Comparison of ENCODE assay signal across 26 mouse cellular contexts in genomic region chr19:30990390-30990789, GRCm38 (mm10).
A peak's percentile ranks its signal among the peaks of the same experiment; 100 is the strongest.
DNase-seq lines count a peak whose midpoint lies in the region; ATAC-seq and TF ChIP-seq lines count a peak whose summit lies in the region.
"Had no signal": no experiment of that assay in that cellular context is flagged by ENCODE, and none has a peak within 500 bp of the region (broad histone marks: within the 10 kb centered on the region; RNA-seq: fewer than 3 reads in every experiment).

No protein-coding gene starts in this region.

- no peak overlapping the region for H3K4me2 ChIP-seq in hindbrain, embryonic 16.5 days (ENCODE audit: low read length)
- no peak overlapping the region for H3K4me2 ChIP-seq in hindbrain, embryonic 11.5 days (replicated peaks; ENCODE audit: low read depth, low read length)
- no peak overlapping the region for H3K4me2 ChIP-seq in lung, embryonic 14.5 days
- H3K4me2 ChIP-seq: embryonic facial prominence, embryonic 15.5 days; forebrain, embryonic 12.5 days; heart, embryonic 15.5 days; hindbrain, embryonic 15.5 days; intestine, embryonic 15.5 days; liver, embryonic 12.5 days had no signal

- H3K4me3 ChIP-seq in hindbrain, embryonic 16.5 days (ENCODE audit: low read length), result no peak overlapping the region
- H3K4me3 ChIP-seq in hindbrain, embryonic 11.5 days (ENCODE audit: low read depth, low read length), result no peak overlapping the region
- H3K4me3 ChIP-seq in lung, embryonic 14.5 days (ENCODE audit: low read depth, low read length), result no peak overlapping the region
- H3K4me3 ChIP-seq: embryonic facial prominence, embryonic 10.5 days; embryonic facial prominence, embryonic 15.5 days; forebrain, embryonic 12.5 days; heart, embryonic 10.5 days; heart, embryonic 15.5 days; hindbrain, embryonic 15.5 days; intestine, embryonic 15.5 days; layer of hippocampus, adult 2 months; liver, embryonic 12.5 days had no signal

- H3K9me3 ChIP-seq in hindbrain, embryonic 16.5 days (ENCODE audit: control insufficient read depth, low read length), result no peaks in the 10 kb centered on the region
- H3K9me3 ChIP-seq in hindbrain, embryonic 11.5 days (ENCODE audit: control insufficient read depth, low read length), result no peaks in the 10 kb centered on the region
- no peaks in the 10 kb centered on the region for H3K9me3 ChIP-seq in lung, embryonic 14.5 days (ENCODE audit: low read depth, low read length)
- H3K9me3 ChIP-seq: embryonic facial prominence, embryonic 10.5 days; embryonic facial prominence, embryonic 15.5 days; forebrain, embryonic 12.5 days; heart, embryonic 10.5 days; heart, embryonic 15.5 days; hindbrain, embryonic 15.5 days; intestine, embryonic 15.5 days; liver, embryonic 12.5 days had no signal

- H3K27me3 ChIP-seq in hindbrain, embryonic 16.5 days (replicated peaks; ENCODE audit: control insufficient read depth, insufficient read depth, low read length), result no peaks in the 10 kb centered on the region
- H3K27me3 ChIP-seq in hindbrain, embryonic 11.5 days (ENCODE audit: control insufficient read depth, insufficient read depth, low read length), result no peaks in the 10 kb centered on the region
- no peaks in the 10 kb centered on the region for H3K27me3 ChIP-seq in lung, embryonic 14.5 days (ENCODE audit: insufficient read depth, low read length)
- H3K27me3 ChIP-seq: embryonic facial prominence, embryonic 15.5 days; forebrain, embryonic 12.5 days; heart, embryonic 15.5 days; hindbrain, embryonic 15.5 days; intestine, embryonic 15.5 days; liver, embryonic 12.5 days had no signal

- H3K9ac ChIP-seq in hindbrain, embryonic 16.5 days (ENCODE audit: low read depth, low read length), result no peak overlapping the region
- no peak overlapping the region for H3K9ac ChIP-seq in hindbrain, embryonic 11.5 days (ENCODE audit: low read depth, low read length)
- H3K9ac ChIP-seq in lung, embryonic 14.5 days, result no peak overlapping the region
- H3K9ac ChIP-seq: embryonic facial prominence, embryonic 15.5 days; forebrain, embryonic 12.5 days; heart, embryonic 15.5 days; hindbrain, embryonic 15.5 days; intestine, embryonic 15.5 days; liver, embryonic 12.5 days; liver, postnatal 0 days had no signal

- H3K36me3 ChIP-seq in hindbrain, embryonic 16.5 days (ENCODE audit: control insufficient read depth, insufficient read depth, low read length), result no peaks in the 10 kb centered on the region
- no peaks in the 10 kb centered on the region for H3K36me3 ChIP-seq in hindbrain, embryonic 11.5 days (ENCODE audit: control insufficient read depth, insufficient read depth, low read length)
- no peaks in the 10 kb centered on the region for H3K36me3 ChIP-seq in lung, embryonic 14.5 days (ENCODE audit: insufficient read depth)
- H3K36me3 ChIP-seq: embryonic facial prominence, embryonic 10.5 days; embryonic facial prominence, embryonic 15.5 days; forebrain, embryonic 12.5 days; heart, embryonic 10.5 days; heart, embryonic 15.5 days; hindbrain, embryonic 15.5 days; intestine, embryonic 15.5 days; liver, embryonic 12.5 days had no signal

- TF ChIP-seq CTCF in lung, embryonic 14.5 days (IDR thresholded peaks at IDR 0.05; ENCODE audit: low read depth), result no peak

- peak; percentile 61 for ATAC-seq in hindbrain, embryonic 16.5 days
- no peak for ATAC-seq in hindbrain, embryonic 11.5 days (ENCODE audit: low FRiP score)
- ATAC-seq in lung, embryonic 14.5 days (ENCODE audit: insufficient read depth), result no peak
- ATAC-seq: intestine, embryonic 15.5 days; liver, embryonic 12.5 days; liver, postnatal 0 days; lung, postnatal 0 days had no signal

- no peak for DNase-seq in hindbrain, embryonic 11.5 days (ENCODE audit: low spot score)
- DNase-seq in lung, embryonic 14.5 days, result peak; percentile 32
- DNase-seq in lung, postnatal 25 days (ENCODE audit: low spot score), result no peak
- DNase-seq in retina, postnatal 1 day, result peak; percentile 30
- DNase-seq in retina, embryonic 14.5 days (ENCODE audit: low spot score), result no peak
- DNase-seq in cerebellum, adult 9-10 months, result no peak
- DNase-seq: adrenal gland, postnatal 25 days; cerebellum, postnatal 25 days; gastrocnemius, postnatal 25 days; heart, adult 11 months; kidney, postnatal 25 days; liver, postnatal 0 days; right cerebral cortex, postnatal 14 days; thymus, postnatal 4 days had no signal

- H3K27ac ChIP-seq in hindbrain, embryonic 16.5 days (ENCODE audit: low read depth, low read length), result no peak overlapping the region
- no peak overlapping the region for H3K27ac ChIP-seq in hindbrain, embryonic 11.5 days (ENCODE audit: low read depth, low read length)
- no peak overlapping the region for H3K27ac ChIP-seq in lung, embryonic 14.5 days (ENCODE audit: low read depth)
- H3K27ac ChIP-seq: embryonic facial prominence, embryonic 10.5 days; embryonic facial prominence, embryonic 15.5 days; forebrain, embryonic 12.5 days; heart, embryonic 10.5 days; heart, embryonic 15.5 days; hindbrain, embryonic 15.5 days; intestine, embryonic 15.5 days; layer of hippocampus, adult 2 months; liver, embryonic 12.5 days; macrophage had no signal

- WGBS in hindbrain, embryonic 16.5 days, result 56% methylated on average over 4 of the region's 4 CpGs
- 78% methylated on average over 4 of the region's 4 CpGs for WGBS in hindbrain, embryonic 11.5 days
- WGBS in lung, embryonic 14.5 days, result 74% methylated on average over 4 of the region's 4 CpGs

- H3K4me1 ChIP-seq in hindbrain, embryonic 16.5 days (ENCODE audit: control insufficient read depth, insufficient read depth, low read depth, low read length), result no peaks in the 10 kb centered on the region
- H3K4me1 ChIP-seq in hindbrain, embryonic 11.5 days (replicated peaks; ENCODE audit: control insufficient read depth, insufficient read depth, low read length), result no peaks in the 10 kb centered on the region
- no peaks in the 10 kb centered on the region for H3K4me1 ChIP-seq in lung, embryonic 14.5 days (ENCODE audit: insufficient read depth)
- H3K4me1 ChIP-seq: embryonic facial prominence, embryonic 10.5 days; embryonic facial prominence, embryonic 15.5 days; heart, embryonic 10.5 days; heart, embryonic 15.5 days; hindbrain, embryonic 15.5 days; intestine, embryonic 15.5 days; liver, embryonic 12.5 days had no signal

Comparison
In these comparisons a context has a peak if more than half of its experiments do, and no peak if none do; other contexts are left out.
1. DNase-seq: peak in lung, embryonic 14.5 days (single experiment) and retina, postnatal 1 day (single experiment); none in hindbrain, embryonic 11.5 days (single experiment), lung, postnatal 25 days (single experiment), retina, embryonic 14.5 days (single experiment) and cerebellum, adult 9-10 months (single experiment).